Mouse (Mus musculus) intestine, postnatal 0 days (tissue): ENCODE measurements around the gene Cd24a. TPM values are rescaled to one million over a fixed set of nuclear protein-coding genes. Genes with fewer than 3 reads are reported as not detected.

Experiments
- ATAC-seq: fragments of 200-750 bp; cut with Nextera tagmentation; 2 replicates; pipeline ENCODE4 v1.8.0; 2017; ENCODE audit warnings: mild to moderate bottlenecking, moderate TSS enrichment, moderate library complexity
- H3K27ac ChIP-seq: fragments of 300-500 bp; sonication (generic); 2 replicates; pipeline ENCODE4 v1.5.1; 2014; ENCODE audit warnings: mild to moderate bottlenecking, low read depth, low read length, moderate library complexity
- H3K27me3 ChIP-seq: fragments of 300-500 bp; sonication (generic); replicated peaks from 2 replicates; pipeline ENCODE4 v1.6.1; 2014; ENCODE audit warnings: low read length, mixed read lengths; ENCODE audit not compliant: control insufficient read depth, insufficient read depth
- H3K36me3 ChIP-seq: fragments of 300-500 bp; sonication (generic); 2 replicates; pipeline ENCODE4 v1.6.1; 2014; ENCODE audit warnings: mild to moderate bottlenecking, moderate library complexity; ENCODE audit not compliant: control insufficient read depth, insufficient read depth
- H3K4me1 ChIP-seq: fragments of 300-500 bp; sonication (generic); replicated peaks from 2 replicates; pipeline ENCODE4 v1.6.1; 2014; ENCODE audit warnings: antibody characterized with exemption, low read length, mixed read lengths; ENCODE audit not compliant: control insufficient read depth, insufficient read depth
- H3K4me2 ChIP-seq: fragments of 300-500 bp; sonication (generic); replicated peaks from 2 replicates; pipeline ENCODE4 v1.6.1; 2014; ENCODE audit warnings: low read depth, mild to moderate bottlenecking, moderate library complexity
- H3K4me3 ChIP-seq: fragments of 300-500 bp; sonication (generic); 2 replicates; pipeline ENCODE4 v1.5.1; 2014; ENCODE audit warnings: low read depth, low read length
- H3K9ac ChIP-seq: fragments of 300-500 bp; sonication (generic); 2 replicates; pipeline ENCODE4 v1.6.1; 2014; ENCODE audit warnings: mild to moderate bottlenecking, low read depth, low read length
- H3K9me3 ChIP-seq: fragments of 300-500 bp; sonication (generic); 2 replicates; pipeline ENCODE4 v1.6.1; 2016; ENCODE audit warnings: mixed run types; ENCODE audit not compliant: control insufficient read depth
- CTCF ChIP-seq: sonication (generic); IDR thresholded peaks from 2 replicates; pipeline ENCODE4 v1.5.1; 2016; ENCODE audit warnings: low read depth, mild to moderate bottlenecking, control low read depth, antibody characterized with exemption, moderate library complexity
- WGBS: fragments of 180-500 bp; shearing (Covaris S2); extraction: QIAGEN DNeasy Blood & Tissue Kit; methylation state at CpG from one replicate; pipeline ENCODE4 v1.1.7; 2014; 5-methylcytosine and 5-hydroxymethylcytosine counted together
- polyA plus RNA-seq: library from polyadenylated mRNA; unstranded; fragments of >200 nt; fragmentation: Nextera tagmentation; extraction: Ambion mirVana; gene quantifications from 2 replicates; pipeline ENCODE4 v1.2.1, GENCODE M21; 2015

The Cd24a gene
- polyA plus RNA-seq, 1 experiment from 2014 or later, result 91.9 TPM

GRCm38 (mm10) chr10:43609958-43610357, 31.9 kb downstream of the Cd24a start:
- H3K4me2 ChIP-seq, result no peak overlapping the region
- H3K4me1 ChIP-seq, result no peaks in the 10 kb centered on the region
- H3K9me3 ChIP-seq, result no peaks in the 10 kb centered on the region
- H3K27ac ChIP-seq, result no peak overlapping the region
- no peak for TF ChIP-seq CTCF
- no peak overlapping the region for H3K9ac ChIP-seq
- H3K27me3 ChIP-seq, result no peaks in the 10 kb centered on the region
- 76% methylated on average over 2 of the region's 2 CpGs for WGBS
- H3K4me3 ChIP-seq, result no peak overlapping the region
- ATAC-seq, result no peak
- no peaks in the 10 kb centered on the region for H3K36me3 ChIP-seq

DNA sequence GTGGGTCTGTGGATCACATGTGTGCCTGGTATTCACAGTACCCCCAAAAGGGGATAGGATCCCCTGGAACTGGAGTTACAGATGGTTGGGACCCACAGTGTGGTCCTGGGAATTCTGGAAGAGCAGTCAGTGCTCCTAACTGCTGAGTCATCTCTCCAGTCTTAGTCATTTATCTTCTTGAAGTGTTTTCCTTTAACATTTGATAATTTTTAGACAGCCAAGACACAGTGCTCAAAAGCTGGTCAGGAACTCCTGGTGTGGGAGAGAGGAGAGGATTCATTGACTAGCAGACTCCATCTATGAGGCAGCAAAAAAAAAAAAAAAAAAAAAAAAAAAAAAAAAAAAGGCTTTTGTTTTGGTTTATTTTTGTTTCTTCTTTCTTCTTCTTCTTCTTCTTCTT, 33.0 kb downstream of the Cd24a start:
- Histone ChIP-seq H3K4me2 (no peak overlapping the region), H3K4me3 (no peak overlapping the region), H3K9ac (no peak overlapping the region), H3K27me3 (no peaks in the 10 kb centered on the region), H3K36me3 (no peaks in the 10 kb centered on the region), H3K27ac (no peak overlapping the region), H3K9me3 (no peaks in the 10 kb centered on the region), H3K4me1 (no peaks in the 10 kb centered on the region)
- no peak for TF ChIP-seq CTCF
- ATAC-seq, result no peak

DNA sequence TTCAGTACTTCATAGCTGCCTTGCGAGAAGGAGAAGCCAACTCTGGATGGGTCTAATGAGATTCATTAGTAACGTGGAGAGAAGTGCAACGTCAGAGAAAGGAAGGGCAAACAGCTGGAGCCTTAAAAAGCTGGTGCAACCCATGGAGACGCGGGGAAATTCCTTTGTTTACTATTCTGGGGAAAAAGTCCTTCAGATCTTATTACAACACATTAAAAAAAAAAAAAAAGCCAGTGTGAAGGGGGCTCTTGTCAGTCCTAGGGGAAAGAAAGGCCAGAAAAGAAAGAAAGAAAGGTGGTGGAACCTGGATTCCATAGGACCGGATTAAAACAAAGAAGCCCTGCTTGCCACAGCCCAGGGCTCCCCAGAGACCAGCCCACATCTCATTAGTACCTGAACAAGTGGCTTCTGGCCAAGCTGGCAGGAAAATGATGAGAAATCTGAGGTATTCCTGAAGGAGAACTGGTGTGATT, 41.0 kb downstream of the Cd24a start:
- Histone ChIP-seq H3K36me3 (no peaks in the 10 kb centered on the region), H3K27ac (no peak overlapping the region), H3K4me3 (no peak overlapping the region), H3K4me2 (no peak overlapping the region), H3K9me3 (no peaks in the 10 kb centered on the region), H3K4me1 (no peaks in the 10 kb centered on the region), H3K27me3 (no peaks in the 10 kb centered on the region), H3K9ac (no peak overlapping the region)
- no peak for ATAC-seq
- TF ChIP-seq CTCF, result no peak
- 19% methylated on average over 6 of the region's 6 CpGs for WGBS

- Histone ChIP-seq H3K27me3 (no peaks in the 10 kb centered on the region), H3K27ac (no peak overlapping the region), H3K4me1 (no peaks in the 10 kb centered on the region), H3K4me3 (no peak overlapping the region), H3K36me3 (no peaks in the 10 kb centered on the region), H3K9me3 (no peaks in the 10 kb centered on the region), H3K9ac (no peak overlapping the region), H3K4me2 (no peak overlapping the region)
- WGBS, result 59% methylated on average over 2 of the region's 2 CpGs
- ATAC-seq, result no peak
- no peak for TF ChIP-seq CTCF
These were observed 41.9 kb downstream of the Cd24a start for GRCm38 (mm10) chr10:43619939-43620338.

GRCm38 (mm10) chr10:43623510-43623909, 45.4 kb downstream of the Cd24a start:
- Histone ChIP-seq H3K27ac (no peak overlapping the region), H3K4me3 (no peak overlapping the region), H3K4me2 (no peak overlapping the region), H3K36me3 (no peaks in the 10 kb centered on the region), H3K4me1 (no peaks in the 10 kb centered on the region), H3K9me3 (no peaks in the 10 kb centered on the region), H3K27me3 (no peaks in the 10 kb centered on the region), H3K9ac (no peak overlapping the region)
- ATAC-seq, result no peak
- no peak for TF ChIP-seq CTCF
- 92% methylated on average over 8 of the region's 8 CpGs for WGBS

GRCm38 (mm10) chr10:43624362-43624761, 46.3 kb downstream of the Cd24a start:
- no peak for ATAC-seq
- Histone ChIP-seq H3K36me3 (no peaks in the 10 kb centered on the region), H3K9me3 (no peaks in the 10 kb centered on the region), H3K27ac (no peak overlapping the region), H3K27me3 (no peaks in the 10 kb centered on the region), H3K4me1 (no peaks in the 10 kb centered on the region), H3K4me2 (no peak overlapping the region), H3K9ac (no peak overlapping the region), H3K4me3 (no peak overlapping the region)
- TF ChIP-seq CTCF, result no peak
- WGBS, result 52% methylated on average over 5 of the region's 5 CpGs

DNA sequence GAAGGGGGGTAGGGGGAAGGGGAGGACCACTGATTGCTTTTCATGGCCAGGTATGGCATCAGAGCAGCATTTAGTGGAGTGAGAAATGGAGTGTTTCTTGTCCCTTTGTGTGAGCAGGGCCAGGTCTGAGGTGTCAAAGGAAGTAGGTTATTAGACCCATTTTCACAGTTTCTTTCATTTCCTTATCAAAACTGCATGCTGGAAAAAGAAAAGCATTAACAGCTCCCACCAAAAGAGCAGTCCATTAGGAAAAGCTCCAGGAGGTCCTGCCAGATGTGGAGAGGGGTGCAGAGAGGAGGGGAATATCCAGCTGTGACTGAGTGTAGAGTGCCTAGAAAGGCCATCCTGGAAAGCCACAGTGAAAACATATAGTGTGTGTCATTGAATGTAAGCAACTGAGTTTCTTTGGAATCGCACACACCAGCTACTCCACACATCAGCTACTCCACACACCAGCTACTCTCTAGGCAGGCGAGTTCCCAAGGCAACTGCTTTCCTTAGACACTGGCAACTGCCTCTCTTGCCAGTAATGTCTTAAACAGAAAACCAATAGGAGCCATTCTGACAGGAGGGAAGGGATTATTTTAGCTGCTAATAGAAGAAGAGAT, 46.8 kb downstream of the Cd24a start:
- ATAC-seq, result no peak
- Histone ChIP-seq H3K27ac (no peak overlapping the region), H3K9me3 (no peaks in the 10 kb centered on the region), H3K36me3 (no peaks in the 10 kb centered on the region), H3K27me3 (no peaks in the 10 kb centered on the region), H3K4me2 (no peak overlapping the region), H3K4me3 (no peak overlapping the region), H3K9ac (no peak overlapping the region), H3K4me1 (no peaks in the 10 kb centered on the region)
- TF ChIP-seq CTCF, result no peak
- WGBS, result 60% methylated on average over 2 of the region's 2 CpGs
